ENCODE assay signal across 7 mouse cellular contexts in the genomic region with DNA sequence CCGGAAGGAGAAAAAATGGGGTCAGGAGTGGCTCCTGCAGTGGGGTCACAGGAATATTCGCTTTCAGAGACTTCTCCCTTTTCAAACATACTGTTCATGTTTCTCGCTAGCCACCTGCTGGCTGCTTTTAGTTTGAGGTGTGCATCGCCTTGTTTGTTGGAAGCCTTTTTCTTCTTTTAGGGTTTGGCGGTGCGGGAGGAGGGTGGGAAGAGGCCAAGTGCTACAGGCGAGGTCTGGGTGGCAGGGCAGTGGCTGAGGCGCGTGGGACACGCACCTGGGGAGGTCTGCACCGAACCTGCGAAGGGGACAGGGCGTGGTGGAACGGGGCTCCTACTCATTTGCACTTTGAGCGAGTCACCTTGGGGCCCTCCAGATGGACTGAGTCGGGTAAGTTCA. TPM values are rescaled to one million over a fixed set of nuclear protein-coding genes. Genes with fewer than 3 reads are reported as not detected.
DNase-seq lines count a peak whose midpoint lies in the region; ATAC-seq and TF ChIP-seq lines count a peak whose summit lies in the region.

No protein-coding gene starts in this region.

- H3K27ac ChIP-seq in hindbrain, embryonic 15.5 days (replicated peaks): peak overlapping the region; percentile 86
- H3K27ac ChIP-seq in liver, adult 2 months (replicated peaks; ENCODE audit: insufficient read depth, low read depth, low read length): peak overlapping the region; percentile 89
- H3K27ac ChIP-seq in neural tube, embryonic 14.5 days (ENCODE audit: low read depth, low read length): peak overlapping the region; percentile 86

- no peak for TF ChIP-seq POLR2A in liver, adult 2 months (IDR thresholded peaks at IDR 0.05; ENCODE audit: extremely low read depth, insufficient read depth, low read length)

- no peak; the same call in 1 of the 2 replicates for TF ChIP-seq CTCF in liver, adult 2 months (IDR thresholded peaks at IDR 0.05; ENCODE audit: low read depth, low read length)

- H3K4me3 ChIP-seq in hindbrain, embryonic 15.5 days: peak overlapping the region; percentile 64
- peak overlapping the region; percentile 89 for H3K4me3 ChIP-seq in liver, adult 2 months (ENCODE audit: insufficient read depth, low read depth, low read length)
- peak overlapping the region; percentile 89 for H3K4me3 ChIP-seq in neural tube, embryonic 14.5 days (ENCODE audit: low read depth, low read length)

- no peak for ATAC-seq in hindbrain, embryonic 15.5 days (ENCODE audit: low FRiP score, low read depth)
- peak; percentile 9; the same call in 1 of the 2 replicates for ATAC-seq in neural tube, embryonic 14.5 days (ENCODE audit: low read depth)

- WGBS in hindbrain, embryonic 15.5 days: 2% methylated on average over 16 of the region's 16 CpGs
- 3% methylated on average over 16 of the region's 16 CpGs for WGBS in liver, adult 2 months
- WGBS in neural tube, embryonic 14.5 days: 3% methylated on average over 16 of the region's 16 CpGs

- peak overlapping the region; percentile 67 for H3K9ac ChIP-seq in hindbrain, embryonic 15.5 days
- peak overlapping the region; percentile 92 for H3K9ac ChIP-seq in liver, adult 2 months (ENCODE audit: low read depth, low read length)
- H3K9ac ChIP-seq in neural tube, embryonic 14.5 days (replicated peaks; ENCODE audit: low read depth, low read length): peak overlapping the region; percentile 82

- peak; percentile 31 for DNase-seq in urinary bladder, postnatal 14 days (ENCODE audit: low spot score)
- no peak for DNase-seq in urinary bladder, adult 18-20 months (ENCODE audit: low spot score in 2 of 2)
- DNase-seq in cerebellum, adult 9-11 months: peak; percentile 40
- DNase-seq in liver, adult 2 months (ENCODE audit: extremely low read depth, low read depth, low spot score): peak; percentile 44
- DNase-seq in right cerebral cortex, adult 18-20 months: no peak

- H3K4me1 ChIP-seq in hindbrain, embryonic 15.5 days (replicated peaks): peaks cover 15% of the 10 kb centered on the region
- H3K4me1 ChIP-seq in liver, adult 2 months (ENCODE audit: control insufficient read depth, insufficient read depth, low read length): peaks cover 4% of the 10 kb centered on the region
- H3K4me1 ChIP-seq in neural tube, embryonic 14.5 days (ENCODE audit: control insufficient read depth, insufficient read depth, low read length): 0 out of 2 replicates have a peak, but pooled peaks cover 6% of the 10 kb centered on the region

- no peaks in the 10 kb centered on the region for H3K9me3 ChIP-seq in hindbrain, embryonic 15.5 days
- no peaks in the 10 kb centered on the region for H3K9me3 ChIP-seq in neural tube, embryonic 14.5 days (ENCODE audit: control insufficient read depth, low read length)

- peaks cover 26% of the 10 kb centered on the region; the same call in 1 of the 2 replicates for H3K79me2 ChIP-seq in liver, adult 2 months (ENCODE audit: control insufficient read depth, insufficient read depth, low read length)

- peak overlapping the region; percentile 90 for H3K4me2 ChIP-seq in hindbrain, embryonic 15.5 days
- peak overlapping the region; percentile 66 for H3K4me2 ChIP-seq in neural tube, embryonic 14.5 days (ENCODE audit: low read depth, low read length)

- H3K27me3 ChIP-seq in hindbrain, embryonic 15.5 days: no peaks in the 10 kb centered on the region
- no peaks in the 10 kb centered on the region for H3K27me3 ChIP-seq in liver, adult 2 months (ENCODE audit: control insufficient read depth, insufficient read depth, low read length)
- H3K27me3 ChIP-seq in neural tube, embryonic 14.5 days (ENCODE audit: control insufficient read depth, insufficient read depth, low read length): no peaks in the 10 kb centered on the region

- peaks cover 16% of the 10 kb centered on the region for H3K36me3 ChIP-seq in hindbrain, embryonic 15.5 days
- no peaks in the 10 kb centered on the region; the same call in 1 of the 2 replicates for H3K36me3 ChIP-seq in liver, adult 2 months (ENCODE audit: control insufficient read depth, insufficient read depth, low read length)
- H3K36me3 ChIP-seq in neural tube, embryonic 14.5 days (ENCODE audit: control insufficient read depth, insufficient read depth, low read length): no peaks in the 10 kb centered on the region

RNA-seq across cellular contexts. Expression of a gene that starts 0.8 kb away (rescaled TPM):
- polyA plus RNA-seq in hindbrain, embryonic 15.5 days (2015; fragmentation: Nextera tagmentation; extraction: Ambion mirVana): 10.1 and 10.6 TPM in 2 replicates
- 3.0 and 4.4 TPM in 2 replicates for total RNA-seq in liver, adult 2 months (2014; rRNA removed)
- 2.3 and 3.6 TPM in 2 replicates for polyA plus RNA-seq in liver, adult 2 months (2012; rRNA removed)
- 2.8 and 4.9 TPM in 2 replicates for polyA plus RNA-seq in neural tube, embryonic 14.5 days (2014; fragmentation: Nextera tagmentation; extraction: Ambion mirVana)

RNA-seq across cellular contexts. Expression of a gene that starts 0.8 kb away (rescaled TPM):
- 31.7 and 32.2 TPM in 2 replicates for polyA plus RNA-seq in hindbrain, embryonic 15.5 days (2015; fragmentation: Nextera tagmentation; extraction: Ambion mirVana)
- total RNA-seq in liver, adult 2 months (2014; rRNA removed): 13.2 and 13.6 TPM in 2 replicates
- polyA plus RNA-seq in liver, adult 2 months (2012; rRNA removed): 14.4 and 16.7 TPM in 2 replicates
- 31.2 and 33.1 TPM in 2 replicates for polyA plus RNA-seq in neural tube, embryonic 14.5 days (2014; fragmentation: Nextera tagmentation; extraction: Ambion mirVana)

RNA-seq across cellular contexts. Expression of a gene that starts 11.2 kb away (rescaled TPM):
- 31.3 and 32.0 TPM in 2 replicates for polyA plus RNA-seq in hindbrain, embryonic 15.5 days (2015; fragmentation: Nextera tagmentation; extraction: Ambion mirVana)
- 4.8 and 5.5 TPM in 2 replicates for total RNA-seq in liver, adult 2 months (2014; rRNA removed)
- 9.6 and 12.7 TPM in 2 replicates for polyA plus RNA-seq in liver, adult 2 months (2012; rRNA removed)
- 14.4 and 33.9 TPM in 2 replicates for polyA plus RNA-seq in neural tube, embryonic 14.5 days (2014; fragmentation: Nextera tagmentation; extraction: Ambion mirVana)

Comparison
In these comparisons a context has a peak if more than half of its experiments do, and no peak if none do; other contexts are left out.
1. DNase-seq: peak in urinary bladder, postnatal 14 days (single experiment), cerebellum, adult 9-11 months (single experiment) and liver, adult 2 months (single experiment); none in urinary bladder, adult 18-20 months (0 of 2) and right cerebral cortex, adult 18-20 months (single experiment).
2. Peak in every context shown above with its lines, with median percentiles within 50 percentile points of each other: H3K27ac ChIP-seq, H3K4me3 ChIP-seq and H3K9ac ChIP-seq.